Mouse (Mus musculus) c-Kit-positive CD71-positive TER-119-positive erythroid progenitor cells, embryonic 14.5 days (primary cell): Measurements from ENCODE around the gene Emg1.
A peak's percentile ranks its signal among the peaks of the same experiment; 100 is the strongest.

Source experiments
- DNase-seq: peaks from one replicate; pipeline ENCODE4 v3.0.0-alpha.2; 2013; ENCODE audit warnings: low spot score

Emg1 gene

GRCm38 (mm10) chr6:124740888-124741761 lies 29.1 kb upstream of the Emg1 start, which contains the start of gene Grcc10:
TSS of gene Grcc10 (minus strand) at chr6:124741374.
- peak; percentile 87 for DNase-seq

DNA sequence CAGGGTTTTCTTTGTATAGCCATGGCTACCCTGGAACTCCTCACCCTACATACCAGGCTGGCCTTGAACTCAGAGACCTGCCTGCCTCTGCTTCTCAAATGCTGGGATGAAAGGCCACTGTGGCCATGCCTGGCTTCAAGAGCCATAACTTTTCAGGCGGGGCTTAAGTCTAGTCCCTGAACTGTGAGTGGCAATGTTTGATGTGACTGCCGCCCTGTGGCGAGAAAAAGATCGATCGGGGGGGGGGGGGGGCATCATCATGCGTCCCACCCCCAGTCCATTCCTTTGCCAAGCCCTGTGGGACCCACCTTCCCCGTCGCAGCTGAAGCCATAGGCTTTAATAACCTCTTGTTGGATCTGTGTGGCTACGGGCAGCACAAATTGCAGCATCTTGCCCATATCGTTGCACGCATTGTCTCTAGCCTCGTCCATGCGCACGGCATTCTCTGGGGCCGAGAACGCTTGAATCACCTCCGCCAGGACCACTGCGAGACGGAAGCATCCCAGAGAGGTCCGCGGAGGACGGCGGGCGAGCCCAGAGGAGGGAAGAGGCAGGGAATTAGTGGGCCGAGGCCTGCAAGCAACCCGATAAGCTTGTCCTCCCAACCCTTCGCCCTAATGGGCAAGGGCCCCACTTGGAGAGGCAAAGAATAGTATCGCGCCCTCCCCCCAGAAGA lies 28.4 kb upstream of the Emg1 start:
- DNase-seq = peak; percentile 64

- no peak for DNase-seq
Observed at GRCm38 (mm10) chr6:124739231-124739796, 27.3 kb upstream of the Emg1 start.

GRCm38 (mm10) chr6:124738511-124739023 lies 26.6 kb upstream of the Emg1 start, which contains the start of gene Ptpn6:
TSS of gene Ptpn6 (minus strand) at chr6:124738714.
- no peak for DNase-seq

DNA sequence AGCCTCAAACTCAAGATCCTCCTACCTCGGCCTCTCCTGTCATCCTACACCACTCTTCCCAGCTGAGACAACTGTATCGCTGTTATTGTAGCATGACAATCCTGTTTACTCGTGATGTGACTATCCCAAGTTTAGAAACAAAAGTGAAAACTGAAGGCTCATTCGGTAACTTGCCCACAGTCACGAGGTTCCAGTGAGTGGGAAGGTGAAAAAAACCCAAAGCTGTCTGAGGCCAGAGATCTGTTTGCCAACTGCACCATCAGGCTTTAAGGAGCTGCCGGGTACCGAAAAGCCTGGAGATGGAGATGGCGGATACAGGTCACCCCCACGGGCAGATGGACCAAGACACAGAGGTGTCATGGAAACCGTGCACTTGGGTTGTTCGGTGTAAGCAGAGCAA lies 25.1 kb upstream of the Emg1 start:
- DNase-seq = no peak

- no peak for DNase-seq
Observed at GRCm38 (mm10) chr6:124734417-124734816, 22.4 kb upstream of the Emg1 start.

- DNase-seq = no peak
Observed at GRCm38 (mm10) chr6:124732476-124733370, 20.7 kb upstream of the Emg1 start.

DNA sequence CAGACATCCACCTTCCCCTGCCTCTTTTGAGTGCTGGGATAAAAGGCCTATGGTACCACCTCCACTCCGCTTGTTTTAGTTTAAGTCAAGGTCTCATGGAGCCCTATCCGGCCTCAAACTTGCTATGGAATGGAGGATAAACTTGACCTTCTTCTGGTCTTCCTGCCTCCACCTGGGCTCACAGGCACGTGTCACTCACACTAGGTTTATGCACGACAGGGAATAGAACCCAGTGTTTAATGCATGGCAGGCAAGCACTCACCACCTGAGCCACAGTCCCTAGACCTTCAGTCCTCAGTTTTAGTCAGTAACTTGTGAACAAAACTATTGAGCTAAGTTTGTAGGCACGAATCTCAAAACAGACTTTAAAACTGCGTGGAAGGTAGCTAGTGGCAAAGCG lies 19.1 kb upstream of the Emg1 start:
- DNase-seq = no peak

- DNase-seq = no peak
Observed at GRCm38 (mm10) chr6:124729850-124730705, 18.1 kb upstream of the Emg1 start.

DNA sequence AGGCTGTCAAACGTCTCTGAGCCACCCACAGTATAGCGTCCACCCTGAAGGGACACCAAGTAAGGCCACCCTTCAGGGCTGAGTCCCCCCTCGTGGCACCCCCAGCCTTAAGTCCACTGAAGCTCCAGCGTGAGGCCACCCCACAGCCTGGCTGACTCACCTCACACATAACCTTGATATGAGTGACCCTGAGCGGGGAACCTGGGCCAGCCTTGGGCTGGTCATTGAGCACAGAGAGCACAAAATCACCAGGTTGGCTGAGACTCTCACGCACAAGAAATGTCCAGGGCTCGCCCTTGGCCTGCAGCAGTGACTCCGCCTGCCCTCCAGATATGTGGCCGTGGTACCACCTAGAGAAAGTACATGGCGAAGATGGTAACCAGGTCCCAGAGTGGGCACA lies 16.6 kb upstream of the Emg1 start:
- DNase-seq = no peak

DNA sequence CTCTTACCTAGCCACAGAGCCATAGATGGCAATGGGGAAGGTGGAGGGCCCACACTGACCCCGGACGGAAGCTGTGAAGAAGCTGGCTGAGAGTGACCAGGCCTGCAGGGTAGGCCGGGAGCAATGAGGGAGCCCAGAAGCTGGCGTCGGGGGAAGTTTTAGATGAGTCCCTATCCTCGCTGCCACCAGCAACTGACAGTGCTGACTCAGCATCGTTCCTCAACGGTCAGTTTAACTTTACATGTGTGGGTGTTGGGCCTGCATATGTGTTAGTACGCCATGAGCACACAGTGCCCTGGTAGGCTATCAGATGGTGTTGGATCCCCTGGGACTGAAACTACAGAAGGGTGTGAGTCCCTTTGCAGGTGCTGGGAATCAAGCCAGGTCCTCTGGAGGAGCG lies 12.5 kb upstream of the Emg1 start:
- no peak for DNase-seq

DNA sequence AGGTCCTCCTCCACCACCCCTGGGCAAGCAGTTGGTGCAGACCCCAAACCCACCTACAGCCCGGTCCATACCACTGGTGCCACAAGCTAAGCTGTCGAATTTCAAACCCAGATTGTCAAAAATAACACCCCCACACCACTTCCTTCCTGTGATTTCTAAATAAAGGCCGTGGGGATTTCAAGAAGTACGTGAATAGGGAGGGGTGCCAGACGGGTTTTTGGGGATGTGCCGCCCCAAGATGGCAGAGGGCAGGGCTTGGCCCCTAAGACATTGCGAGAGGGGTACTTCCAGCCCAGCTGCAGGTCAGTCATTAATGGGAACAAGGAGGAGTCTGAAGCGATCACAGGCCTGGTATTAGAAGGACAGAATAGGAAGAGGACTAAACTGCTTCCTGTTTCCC lies 11.6 kb upstream of the Emg1 start:
- DNase-seq = no peak

DNA sequence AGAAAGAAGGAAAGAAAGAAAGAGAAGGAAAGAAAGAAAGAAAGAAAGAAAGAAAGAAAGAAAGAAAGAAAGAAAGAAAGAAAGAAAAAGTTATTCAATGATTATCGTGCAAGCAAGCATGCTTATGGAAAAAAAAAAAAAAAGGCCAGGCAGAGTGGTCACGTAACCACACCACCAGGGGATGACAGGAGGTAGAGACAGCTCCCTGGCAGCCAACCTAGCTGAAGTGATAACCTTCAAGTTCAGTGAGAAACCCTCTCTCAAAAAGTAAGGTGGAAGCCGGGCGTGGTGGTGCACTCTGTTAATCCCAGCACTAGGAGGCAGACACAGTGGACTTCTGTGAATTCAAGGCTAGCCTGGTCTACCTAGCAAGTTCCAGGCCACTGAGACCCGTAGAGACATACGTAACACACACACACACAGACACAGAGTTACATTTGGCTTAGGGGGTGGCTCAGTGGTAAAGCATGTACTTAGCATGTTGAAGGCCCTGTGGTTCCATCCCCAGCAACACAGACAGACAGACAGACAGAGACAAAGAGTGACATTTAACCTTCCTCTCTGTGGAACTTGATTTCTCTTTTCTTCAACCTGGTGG lies 11.0 kb upstream of the Emg1 start:
- DNase-seq = no peak

- no peak for DNase-seq
Observed at GRCm38 (mm10) chr6:124720904-124721303, 8.9 kb upstream of the Emg1 start.

GRCm38 (mm10) chr6:124719354-124719978 lies 7.5 kb upstream of the Emg1 start:
- DNase-seq = peak; percentile 54

- no peak for DNase-seq
Observed at GRCm38 (mm10) chr6:124718703-124719102, 6.7 kb upstream of the Emg1 start.

- no peak for DNase-seq
Observed at GRCm38 (mm10) chr6:124717968-124718367, 6.0 kb upstream of the Emg1 start.

DNA sequence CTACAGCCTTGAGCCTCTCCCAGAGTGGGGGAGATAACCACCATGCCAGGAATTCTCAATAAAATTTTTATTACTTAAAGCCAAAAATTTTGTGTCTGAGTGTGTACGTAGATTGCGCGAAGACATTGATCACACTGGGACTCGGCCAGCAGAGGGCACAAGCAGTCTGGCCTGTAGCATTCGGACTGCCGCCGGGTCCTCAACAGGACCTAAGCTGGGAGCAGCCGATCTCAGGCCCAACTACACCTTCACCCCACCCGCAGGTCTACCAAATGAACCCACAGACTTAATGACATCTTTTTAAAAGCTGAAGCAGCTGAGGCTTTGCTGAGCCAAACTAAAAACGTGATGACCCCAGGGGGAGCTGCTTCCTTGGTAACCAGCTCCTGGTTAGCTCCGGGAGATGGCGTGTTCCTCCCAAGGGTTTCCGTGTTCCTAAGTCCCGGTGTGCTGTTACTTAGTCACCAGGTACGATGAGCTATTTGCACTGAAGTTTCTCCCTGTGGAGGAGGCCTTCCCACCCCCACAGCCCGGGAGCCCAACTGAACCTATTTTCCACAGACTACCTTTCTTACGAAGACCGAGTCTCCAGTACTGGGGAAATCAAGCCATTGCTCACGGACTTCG lies 5.0 kb upstream of the Emg1 start:
- DNase-seq = no peak

- no peak for DNase-seq
Observed at GRCm38 (mm10) chr6:124712918-124713317, 940 bp upstream of the Emg1 start.
